Mouse (Mus musculus): ENCODE data around the gene Tgif1. TPM values are rescaled to one million over a fixed set of nuclear protein-coding genes. Genes with fewer than 3 reads are reported as not detected.

The Tgif1 gene
- total RNA-seq (2021) (10 to 100 TPM; 39.3 to 56.3 TPM), polyA plus RNA-seq (2012; rRNA removed) (27.8 and 30.3 TPM in 2 replicates)
- long read RNA-seq, transcript Tgif1-201 (3 exons, 1,631 nt): major isoform, 18 of 22 reads
- long read RNA-seq, partial matches to known transcripts: 0 of 22 reads
- long read RNA-seq, other reads (novel, unspliced or antisense): 3 of 22 reads

DNA sequence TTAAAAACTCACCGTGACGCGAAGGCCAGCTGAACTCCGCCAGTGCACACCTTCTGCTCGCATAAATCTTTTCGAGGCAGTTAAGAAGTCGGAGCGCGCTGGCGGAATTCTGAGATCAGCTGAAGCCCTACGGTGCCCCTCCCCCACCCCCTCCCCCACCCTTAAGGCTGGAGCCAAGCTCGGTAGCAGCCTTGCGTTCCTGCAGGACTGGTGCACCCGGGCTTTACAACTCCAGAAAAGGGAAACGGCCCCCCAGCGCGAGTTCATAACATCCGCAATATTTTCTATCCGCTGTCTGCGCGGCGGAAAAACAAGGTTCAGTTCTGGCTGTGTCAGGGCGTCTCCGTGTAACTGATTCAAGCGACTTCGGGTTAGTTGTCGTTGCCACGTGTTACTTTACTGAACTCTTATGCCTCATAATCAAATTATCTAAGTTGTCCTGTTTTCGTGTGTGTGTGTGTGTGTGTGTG, at the start of gene Tgif1:
TSS of gene Tgif1 (minus strand) at position 111 of the 470 bp plus-strand sequence.
- DNase-seq: peak; percentile 79

DNA sequence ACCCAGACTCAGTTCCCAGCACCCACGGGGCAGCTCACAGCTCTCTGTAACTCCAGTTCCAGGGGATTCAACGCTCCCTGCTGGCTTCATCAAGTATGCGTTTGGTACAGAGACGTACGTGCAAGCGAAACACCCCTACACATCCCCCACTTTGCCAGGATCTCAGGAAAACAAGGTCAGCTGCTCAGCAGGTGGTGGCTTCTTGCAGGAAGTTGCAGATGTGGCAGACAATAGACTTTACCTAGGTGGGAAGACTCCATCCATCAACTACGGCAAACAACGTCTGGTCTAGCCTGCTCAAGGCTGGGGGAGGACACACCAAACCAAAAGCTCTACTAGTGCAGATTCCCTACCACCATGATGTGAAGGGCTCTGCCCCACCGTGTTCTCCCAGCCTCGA, 47.3 kb upstream of the Tgif1 start:
- no peak for DNase-seq

DNA sequence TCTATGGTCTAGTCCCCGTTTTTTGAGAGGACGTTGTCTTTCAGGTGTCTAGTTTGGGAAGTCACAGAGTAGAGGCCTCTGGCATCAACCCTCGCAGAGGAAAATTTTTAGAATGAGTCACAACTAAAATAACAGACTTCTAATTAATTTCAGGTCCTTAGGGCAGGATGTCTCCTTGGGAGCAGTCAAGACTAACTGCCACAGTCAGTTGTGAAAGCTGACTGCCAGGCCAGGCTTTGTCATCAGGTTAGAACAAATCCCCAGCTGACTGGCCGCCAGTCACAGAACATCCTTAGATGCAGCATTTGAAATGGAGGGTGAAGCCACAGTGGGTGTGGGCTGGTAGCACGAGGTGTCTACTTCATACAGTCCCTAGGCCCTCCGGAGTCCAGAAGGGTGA, 46.3 kb upstream of the Tgif1 start:
- DNase-seq: no peak

DNA sequence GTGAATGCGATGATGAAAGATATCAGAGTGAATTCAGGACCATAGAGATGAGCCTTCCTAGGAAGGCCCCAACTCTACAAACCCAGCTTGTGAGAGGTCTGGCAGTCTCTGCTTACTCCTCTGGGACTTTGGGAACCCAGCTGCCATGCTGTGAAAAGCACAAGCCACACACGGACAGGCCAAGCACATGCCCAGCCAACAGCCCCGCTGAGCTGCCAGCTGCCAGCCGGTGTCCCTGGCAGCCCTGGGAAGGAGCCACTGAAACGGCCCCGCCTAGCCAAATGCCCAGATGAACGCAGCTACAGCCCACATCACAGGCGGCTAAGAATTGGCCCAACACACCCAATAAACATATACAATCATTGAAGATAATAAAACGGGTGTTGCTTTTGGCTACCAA, 41.5 kb upstream of the Tgif1 start:
- DNase-seq: no peak

DNA sequence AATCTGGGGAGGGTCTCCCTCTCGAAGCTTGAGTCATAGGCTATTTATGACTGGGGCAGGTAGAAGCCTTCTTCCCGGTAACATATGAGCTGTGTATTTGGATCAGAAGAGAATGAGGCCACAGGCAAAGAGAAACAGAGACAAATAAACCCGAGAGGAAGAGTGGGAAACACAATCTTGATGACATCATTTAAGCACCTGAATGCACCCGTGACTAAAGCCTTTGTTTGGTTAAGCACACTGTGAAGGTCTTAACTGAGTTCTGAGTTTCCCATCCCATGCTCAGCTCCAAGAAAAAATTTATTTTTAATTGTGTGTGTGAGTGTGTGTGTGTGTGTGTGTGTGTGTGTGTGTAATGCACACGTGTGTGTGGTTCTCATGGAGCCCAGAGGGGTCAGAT, 39.8 kb upstream of the Tgif1 start:
- DNase-seq: no peak

DNA sequence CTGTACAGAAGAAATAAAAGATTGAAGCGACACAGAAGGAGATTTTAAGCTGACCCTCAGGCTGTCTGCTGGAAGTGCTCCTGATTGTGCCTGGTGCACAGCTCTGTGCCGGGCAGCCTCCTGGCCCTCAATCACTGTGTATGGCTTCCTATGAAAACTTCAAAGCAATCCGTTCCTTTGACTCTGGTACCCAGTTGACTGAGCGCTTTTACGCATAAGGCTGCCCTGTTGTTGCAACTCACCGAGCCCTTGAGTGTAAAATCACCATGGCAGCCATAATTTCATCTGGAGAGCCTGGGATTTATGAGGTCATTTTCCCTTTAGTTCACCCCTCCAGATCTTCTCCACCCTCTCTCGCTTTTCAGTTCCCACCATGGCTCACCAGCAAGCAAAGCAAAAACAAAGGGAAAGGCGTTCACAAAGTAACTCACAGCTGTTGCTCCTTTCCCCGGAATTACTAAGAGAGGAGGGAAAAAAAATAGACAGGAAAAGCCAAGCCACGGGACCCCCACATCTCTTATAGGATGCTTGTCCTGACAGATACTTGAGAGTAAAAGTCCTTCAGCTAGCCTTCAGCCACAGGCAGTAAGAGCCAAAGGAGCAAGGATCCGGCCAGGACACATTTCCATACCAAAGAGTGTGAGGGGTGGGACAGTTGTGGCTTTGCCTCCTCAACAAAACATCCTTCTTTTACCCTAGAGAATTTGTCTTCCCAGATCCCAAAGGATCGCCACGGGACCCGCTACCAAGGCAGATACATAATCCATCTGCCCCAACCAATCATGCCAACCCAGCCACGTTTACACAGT, 39.1 kb upstream of the Tgif1 start:
- DNase-seq: no peak

DNA sequence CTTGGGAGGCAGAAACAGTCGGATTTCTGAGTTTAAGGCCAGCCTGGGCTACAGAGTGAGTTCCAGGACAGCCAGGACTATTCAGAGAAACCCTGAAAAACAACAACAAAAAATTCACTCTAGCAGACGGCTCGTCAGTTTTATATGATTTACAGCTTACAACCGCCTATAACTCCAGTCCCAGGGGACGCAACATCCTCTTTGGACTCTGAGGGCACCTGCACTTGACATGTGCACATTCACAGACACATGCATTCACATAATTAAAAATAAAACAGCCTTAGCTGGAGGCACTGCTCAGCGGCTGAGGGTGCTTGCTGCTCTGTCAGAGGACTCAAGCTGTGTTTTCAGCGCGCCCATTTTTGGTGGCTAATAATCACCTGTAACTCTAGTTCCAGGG, 37.2 kb upstream of the Tgif1 start:
- DNase-seq: no peak

DNA sequence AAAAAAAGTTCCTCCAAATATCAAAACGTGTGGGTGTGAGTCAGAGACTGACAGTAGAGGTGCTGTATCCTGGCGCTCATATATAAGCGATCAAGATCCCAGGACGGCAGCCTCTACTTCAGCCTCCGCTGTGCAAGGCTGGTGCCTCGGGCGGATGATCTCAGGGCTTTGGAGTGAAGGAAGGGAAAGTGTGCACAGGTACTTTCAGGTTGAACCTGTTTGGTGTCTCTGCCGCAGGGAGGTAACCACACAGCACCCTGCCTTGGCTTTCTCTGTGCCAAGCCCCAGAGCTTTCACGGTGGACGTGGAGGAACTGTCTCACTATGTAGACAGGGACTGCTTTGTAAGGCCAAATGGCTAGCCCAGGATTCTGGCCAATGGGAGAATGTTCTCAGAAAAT, 35.3 kb upstream of the Tgif1 start:
- DNase-seq: no peak

DNA sequence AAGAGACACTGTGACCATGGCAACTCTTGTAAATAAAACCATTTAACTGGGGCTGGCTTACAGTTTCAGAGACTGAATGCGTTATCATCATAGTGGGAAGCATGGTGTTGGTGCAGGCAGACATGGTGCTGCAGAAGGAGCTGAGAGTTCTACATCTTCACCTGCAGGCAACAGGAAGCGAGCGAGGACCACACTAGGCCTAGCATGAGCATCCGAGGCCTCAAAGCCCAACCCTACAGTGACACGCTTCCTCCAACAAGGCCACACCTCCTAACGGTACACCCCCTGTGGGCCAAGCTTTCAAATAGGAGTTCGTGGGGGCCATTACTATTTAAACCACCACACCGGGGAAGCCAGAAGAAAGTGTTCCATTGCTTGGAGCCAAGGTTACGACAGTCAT, 34.5 kb upstream of the Tgif1 start:
- DNase-seq: no peak

DNA sequence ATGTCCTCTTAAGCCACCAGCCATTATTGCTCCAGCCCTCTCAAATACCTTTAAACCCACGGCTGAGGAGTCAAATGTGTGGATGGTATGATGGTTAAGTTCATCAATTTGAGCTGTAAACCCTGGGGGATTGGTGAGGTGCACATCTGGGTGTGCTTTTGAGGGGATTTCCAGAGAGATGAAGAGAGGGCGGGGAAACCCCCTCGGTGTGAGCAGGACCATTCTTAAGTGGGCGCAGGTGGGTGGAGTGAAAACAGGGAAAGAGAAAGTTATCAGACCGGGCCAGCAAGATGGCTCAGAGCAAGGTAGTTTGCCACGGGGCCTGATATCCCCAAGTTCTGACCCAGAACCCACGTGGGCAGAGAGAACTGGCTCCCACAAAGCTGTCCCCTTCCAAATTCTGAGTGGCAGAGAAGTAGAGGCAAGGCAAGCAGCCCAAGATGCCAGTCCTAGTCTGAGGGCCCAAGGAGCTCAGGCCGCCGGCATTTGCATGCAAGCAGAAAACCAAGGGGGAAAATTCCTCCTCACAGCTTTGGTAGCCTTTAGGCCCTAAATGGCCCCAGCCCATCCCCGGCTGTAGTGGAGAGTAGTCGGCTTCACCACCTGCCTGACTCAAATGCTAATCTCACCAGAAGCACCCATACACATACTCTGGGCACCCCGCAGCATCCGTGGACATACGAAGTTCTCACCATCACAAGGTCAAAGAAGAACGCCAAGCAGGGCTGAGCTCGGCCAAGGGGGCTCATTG, 33.5 kb upstream of the Tgif1 start:
- no peak for DNase-seq

DNA sequence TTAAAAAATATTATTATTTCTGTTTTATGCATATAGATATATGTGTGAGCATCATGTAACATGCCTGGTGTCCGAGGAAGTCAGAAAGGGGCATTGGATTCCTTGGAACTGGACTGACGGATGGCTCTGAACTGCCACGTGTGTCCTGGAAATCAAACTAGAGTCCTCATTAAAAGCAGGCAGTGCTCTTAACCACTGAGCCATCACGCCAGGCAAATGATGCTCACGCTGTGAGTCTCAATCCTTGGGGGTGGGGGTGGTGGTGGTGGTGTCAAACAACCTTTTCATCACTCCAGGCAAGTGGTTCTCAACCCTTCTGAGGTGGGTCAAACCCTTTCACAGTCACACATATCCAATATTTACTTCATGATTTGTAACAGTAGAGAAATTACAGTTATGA, 32.5 kb upstream of the Tgif1 start:
- no peak for DNase-seq

DNA sequence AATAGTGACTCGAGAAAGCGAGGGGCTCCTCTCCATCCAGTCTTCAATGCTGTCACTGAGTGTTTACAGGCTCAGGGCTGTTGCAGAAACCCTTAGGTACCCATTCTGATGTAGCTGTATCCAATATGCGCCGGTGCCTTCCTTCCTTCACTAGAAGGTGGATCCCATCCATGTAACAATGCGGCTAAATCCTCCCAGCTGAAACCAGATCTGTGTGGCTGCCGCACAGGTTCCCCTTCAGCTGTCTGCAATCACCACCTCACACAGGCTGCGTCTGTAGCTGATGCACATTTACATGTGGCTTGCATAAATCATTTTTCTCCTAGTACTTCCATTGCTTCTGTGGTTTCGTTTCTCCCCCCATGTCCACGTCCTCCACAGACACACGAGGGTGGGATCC, 28.6 kb upstream of the Tgif1 start:
- no peak for DNase-seq

DNA sequence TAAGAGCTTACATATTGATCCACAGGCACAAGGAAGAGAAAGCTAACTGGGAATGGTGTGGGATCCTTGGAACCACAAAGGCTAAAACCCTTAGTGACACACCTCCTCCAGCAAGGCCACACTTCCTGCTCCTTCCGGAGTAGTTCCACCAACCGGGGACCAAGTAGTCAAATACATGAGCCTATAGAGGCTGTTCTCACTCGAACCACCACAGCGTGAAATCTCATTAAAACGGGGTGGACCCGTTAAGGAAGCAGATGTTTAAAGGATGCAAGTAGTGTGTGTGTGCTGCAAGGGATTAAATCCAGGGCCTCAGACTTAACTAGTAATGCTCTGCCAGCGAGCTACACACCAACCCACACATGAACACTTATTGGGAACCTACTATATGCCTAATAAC, 27.8 kb upstream of the Tgif1 start:
- no peak for DNase-seq

DNA sequence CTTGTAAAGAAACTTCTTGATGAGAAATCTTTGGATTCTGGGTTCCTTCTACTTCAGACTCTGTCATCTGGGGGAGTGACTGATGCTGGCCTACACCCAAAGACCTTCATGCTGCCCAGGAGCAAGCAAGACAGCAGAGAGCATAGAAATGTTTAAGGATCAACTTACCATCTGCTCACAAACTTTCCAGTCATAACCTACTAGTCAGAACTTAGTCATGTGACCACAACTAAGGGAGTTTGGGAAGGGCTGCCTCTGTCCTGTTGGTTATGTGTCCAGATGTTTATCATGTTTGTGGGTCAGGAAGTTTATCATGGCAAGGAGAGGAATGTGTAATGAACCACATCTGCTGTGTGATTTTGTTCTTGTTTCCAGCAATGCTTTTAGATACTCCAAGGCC, 24.9 kb upstream of the Tgif1 start:
- no peak for DNase-seq

DNA sequence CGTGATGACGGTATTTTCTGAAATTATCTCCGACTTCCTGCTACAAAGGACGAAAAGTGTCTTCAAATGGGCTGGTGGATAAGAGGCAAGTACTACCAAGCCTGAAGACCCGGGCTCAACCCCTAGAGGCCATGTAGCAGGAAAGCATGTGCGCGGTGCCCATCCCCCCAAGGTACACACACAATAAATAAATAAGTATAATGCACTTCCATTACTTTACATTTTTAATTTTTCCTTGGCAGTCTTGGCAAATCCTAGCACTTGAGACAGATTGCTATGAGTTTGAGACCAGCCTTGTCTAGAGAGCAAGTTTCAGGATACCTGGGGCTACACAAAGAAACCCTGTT, 20.4 kb upstream of the Tgif1 start:
- no peak for DNase-seq

DNA sequence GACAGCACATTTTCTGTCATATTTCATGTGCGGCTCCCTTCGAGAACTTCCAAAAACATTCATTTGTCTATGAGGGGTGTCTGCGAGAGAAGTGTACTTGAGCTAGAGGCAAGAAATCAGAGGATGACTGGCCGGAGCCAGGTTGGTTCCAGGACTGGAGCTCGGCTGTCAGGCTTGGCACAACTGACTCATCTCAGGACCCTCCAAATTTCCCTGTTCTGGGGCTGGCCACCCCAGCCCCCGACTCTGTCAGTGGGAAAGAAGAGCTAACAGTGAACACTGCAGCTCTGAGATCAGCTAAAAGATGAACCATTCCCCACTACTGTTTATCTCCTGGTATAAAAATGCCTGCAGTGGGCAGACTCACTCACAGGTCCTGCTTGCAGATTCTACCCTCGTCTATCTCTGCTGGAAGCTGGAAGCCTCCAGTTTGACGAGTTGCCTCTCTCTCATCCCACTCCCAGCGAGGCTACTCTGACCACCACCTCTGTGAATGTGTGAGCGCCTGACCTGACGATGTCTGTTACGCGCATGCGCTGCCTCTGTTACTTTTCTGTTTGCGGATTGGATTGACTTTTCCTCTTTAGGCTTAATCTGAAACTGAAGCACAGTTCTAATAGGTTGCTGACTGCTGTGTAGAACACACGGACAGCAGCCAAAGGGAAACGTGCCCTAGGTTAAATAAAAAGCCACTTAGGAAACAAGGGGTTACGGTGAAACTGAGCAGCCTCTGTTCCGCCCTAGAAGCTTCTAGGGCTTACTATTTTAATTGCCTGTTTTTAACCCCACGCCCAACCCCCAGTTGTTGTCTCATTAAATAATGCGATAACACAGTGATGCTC, 19.8 kb upstream of the Tgif1 start:
- DNase-seq: no peak

DNA sequence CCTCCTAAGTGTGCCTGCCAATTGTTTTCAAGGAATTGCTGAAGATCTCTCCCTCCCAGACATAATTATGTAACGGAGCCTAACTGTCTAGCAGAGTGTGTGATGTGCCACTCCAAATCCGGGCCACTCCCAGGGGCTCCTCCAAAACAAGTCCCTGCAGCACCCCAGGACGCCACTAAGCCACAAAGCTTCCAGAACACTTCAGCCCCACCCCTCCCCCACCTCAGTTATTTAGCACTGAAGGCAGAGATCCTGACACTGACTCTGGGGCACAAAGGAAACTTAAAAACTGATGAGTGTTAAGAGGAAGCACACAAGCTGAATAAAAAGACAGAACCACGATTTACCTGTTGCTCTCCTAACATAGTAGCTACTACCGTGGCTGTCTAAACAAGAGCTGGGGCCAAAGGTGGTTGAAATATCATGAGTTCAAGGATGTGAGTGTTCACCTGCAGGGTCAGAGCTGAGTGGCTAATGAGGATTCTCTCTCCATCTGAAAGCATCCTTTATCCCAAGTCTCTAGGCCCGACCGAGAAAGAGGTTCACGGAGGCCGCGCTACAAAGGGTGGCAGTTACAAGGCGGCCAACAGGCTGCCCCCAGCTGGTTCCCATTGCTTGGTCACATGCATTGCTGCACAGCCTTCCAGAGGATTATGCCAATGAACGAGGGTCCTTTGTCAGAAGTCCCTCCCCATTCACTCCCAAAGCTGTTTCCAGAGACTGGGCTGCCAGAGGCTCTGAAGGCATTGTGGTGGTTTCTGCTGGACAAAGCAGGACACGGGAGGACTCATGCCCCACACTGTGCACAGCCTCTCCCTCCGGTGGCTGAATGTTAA, 19.0 kb upstream of the Tgif1 start:
- no peak for DNase-seq

DNA sequence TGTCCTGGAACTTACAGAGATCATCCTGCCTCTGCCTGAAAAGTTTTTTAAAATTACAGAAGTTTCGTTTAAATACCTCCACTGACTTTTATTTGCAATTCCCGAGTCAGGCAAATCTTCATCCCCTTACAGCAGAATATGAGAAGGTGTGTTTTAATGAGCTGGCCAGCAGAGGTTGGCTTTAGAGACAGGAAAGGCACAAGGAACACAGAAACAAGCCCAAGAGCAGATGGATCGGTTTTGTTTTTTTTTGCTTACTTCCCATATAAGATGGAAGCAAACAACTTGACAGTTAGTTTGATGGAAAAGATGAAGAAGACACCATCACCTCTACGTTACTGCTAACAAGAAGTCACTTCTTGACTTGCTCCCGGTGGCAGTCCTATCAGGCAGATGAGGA, 18.3 kb upstream of the Tgif1 start:
- no peak for DNase-seq

DNA sequence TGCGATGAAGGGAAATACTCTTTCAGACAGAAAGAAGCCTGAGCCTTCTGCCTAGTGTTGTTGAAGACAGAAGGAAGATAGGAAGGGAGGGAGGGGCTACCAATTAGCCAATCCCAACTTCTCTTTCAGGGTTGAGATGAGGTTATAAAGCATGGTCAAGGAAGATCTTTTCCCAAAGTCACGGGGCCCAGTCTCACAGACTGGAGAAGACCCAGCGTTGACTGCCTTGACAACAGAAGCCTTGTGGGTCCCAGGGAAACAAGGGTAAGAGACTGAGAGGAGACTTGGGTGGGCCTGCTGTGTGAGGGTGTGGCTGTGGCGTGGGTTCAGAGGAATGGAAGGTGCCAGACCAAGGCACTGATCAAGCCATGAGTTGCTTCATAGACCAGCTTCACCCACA, 17.2 kb upstream of the Tgif1 start:
- no peak for DNase-seq

DNA sequence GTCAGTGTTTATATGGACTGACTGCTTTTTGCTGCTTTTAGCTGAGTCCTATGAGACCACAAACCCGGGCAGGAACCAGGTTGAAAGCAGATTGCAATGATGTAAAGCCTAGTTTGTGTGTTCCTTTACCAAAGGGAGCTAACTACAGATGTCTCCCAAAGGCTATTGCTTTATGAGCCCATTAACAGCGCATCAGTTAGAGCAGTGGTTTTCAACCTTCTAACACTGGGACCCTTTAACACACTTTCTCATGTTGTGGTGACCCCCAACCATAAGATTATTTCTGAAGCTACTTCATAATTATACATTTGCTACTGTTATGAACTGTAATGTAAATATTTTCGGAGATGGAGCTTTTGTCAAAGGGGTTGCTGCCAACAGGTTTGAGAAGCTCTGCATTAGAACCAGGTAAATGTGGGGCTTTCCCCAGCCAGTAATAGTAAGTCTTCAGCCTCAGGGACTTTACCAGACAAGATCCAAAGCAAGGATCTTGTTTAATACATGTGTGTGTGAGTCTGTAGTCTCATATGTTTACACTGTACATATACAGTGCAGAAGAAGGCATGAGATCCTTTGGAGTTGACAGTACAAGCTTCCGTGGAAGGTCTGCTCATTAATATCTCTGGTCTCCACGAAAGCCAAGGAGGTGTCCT, 15.4 kb upstream of the Tgif1 start:
- no peak for DNase-seq

DNA sequence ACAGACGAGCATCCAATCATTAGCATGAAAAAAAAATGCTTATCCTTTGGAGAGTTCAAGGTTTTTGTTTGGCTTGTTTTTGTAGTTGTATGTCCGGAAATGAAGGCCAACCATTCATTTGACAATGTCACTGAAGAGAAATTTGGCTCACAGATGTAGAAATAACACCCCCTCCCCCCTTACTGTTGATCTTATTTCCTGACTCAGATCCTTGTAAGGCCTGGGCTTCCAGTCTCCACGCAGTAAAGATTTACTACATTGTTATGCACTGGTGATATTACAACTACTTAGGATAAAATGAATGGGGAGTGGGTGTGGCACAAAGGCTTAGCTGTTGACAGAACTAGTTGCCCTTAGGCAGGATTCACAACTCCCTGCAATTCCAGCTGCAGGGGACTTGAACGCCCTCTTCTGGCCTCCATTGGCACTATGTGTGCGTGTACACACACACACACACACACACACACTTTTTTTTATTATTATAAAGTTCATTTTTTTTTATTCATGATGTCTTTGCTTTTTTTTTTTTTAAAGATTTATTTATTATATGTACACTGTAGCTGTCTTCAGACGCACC, 13.3 kb upstream of the Tgif1 start:
- peak; percentile 20 for DNase-seq

All from adrenal gland, adult 2 months (tissue).